Mouse (Mus musculus) intestine, embryonic 14.5 days (tissue): ENCODE data around the gene Col18a1. TPM values are rescaled to one million over a fixed set of nuclear protein-coding genes. Genes with fewer than 3 reads are reported as not detected.

Experiments
- ATAC-seq: fragments of 200-750 bp; cut with Nextera tagmentation; replicated peaks from 2 replicates; pipeline ENCODE4 v1.8.0; 2017; ENCODE audit warnings: low read depth, moderate number of reproducible peaks, moderate TSS enrichment, moderate library complexity; ENCODE audit not compliant: low FRiP score, low TSS enrichment
- DNase-seq: peaks from one replicate; pipeline ENCODE4 v3.0.0-alpha.2; 2018; ENCODE audit warnings: low spot score
- H3K27ac ChIP-seq: fragments of 300-500 bp; sonication (generic); 2 replicates; pipeline ENCODE4 v1.5.1; 2014; ENCODE audit warnings: low read depth, mild to moderate bottlenecking, control low read depth
- H3K27me3 ChIP-seq: fragments of 300-500 bp; sonication (generic); replicated peaks from 2 replicates; pipeline ENCODE4 v1.6.1; 2014; ENCODE audit warnings: low read length, control low read depth; ENCODE audit not compliant: control insufficient read depth, insufficient read depth
- H3K36me3 ChIP-seq: fragments of 300-500 bp; sonication (generic); 2 replicates; pipeline ENCODE4 v1.6.1; 2014; ENCODE audit warnings: low read length, control low read depth; ENCODE audit not compliant: control insufficient read depth, insufficient read depth
- H3K4me1 ChIP-seq: fragments of 300-500 bp; sonication (generic); replicated peaks from 2 replicates; pipeline ENCODE4 v1.6.1; 2014; ENCODE audit warnings: low read length, control low read depth, mixed read lengths; ENCODE audit not compliant: control insufficient read depth, insufficient read depth
- H3K4me2 ChIP-seq: fragments of 300-500 bp; sonication (generic); 2 replicates; pipeline ENCODE4 v1.6.1; 2014; ENCODE audit warnings: low read length
- H3K4me3 ChIP-seq: fragments of 300-500 bp; sonication (generic); 2 replicates; pipeline ENCODE4 v1.5.1; 2014; ENCODE audit warnings: low read depth, low read length, control low read depth, mixed read lengths
- H3K9ac ChIP-seq: fragments of 300-500 bp; sonication (generic); 2 replicates; pipeline ENCODE4 v1.6.1; 2014; ENCODE audit warnings: mild to moderate bottlenecking, low read length
- H3K9me3 ChIP-seq: fragments of 300-500 bp; sonication (generic); 2 replicates; pipeline ENCODE4 v1.6.1; 2016; ENCODE audit warnings: low read length, control low read depth; ENCODE audit not compliant: control insufficient read depth
- WGBS: fragments of 180-500 bp; shearing (Covaris S2); extraction: QIAGEN DNeasy Blood & Tissue Kit; methylation state at CpG from one replicate; pipeline ENCODE4 v1.1.7; 2014; 5-methylcytosine and 5-hydroxymethylcytosine counted together
- polyA plus RNA-seq: library from polyadenylated mRNA; unstranded; fragments of >200 nt; fragmentation: Nextera tagmentation; extraction: Ambion mirVana; gene quantifications from 2 replicates; pipeline ENCODE4 v1.2.1, GENCODE M21; 2014

Col18a1 gene
- polyA plus RNA-seq, 1 experiment from 2014 or later = 58.2 TPM

GRCm38 (mm10) chr10:77193495-77193894, 27.1 kb upstream of the Col18a1 start:
- Histone ChIP-seq H3K9me3 (no peaks in the 10 kb centered on the region), H3K36me3 (no peaks in the 10 kb centered on the region), H3K27me3 (no peaks in the 10 kb centered on the region), H3K4me1 (peaks cover 24% of the 10 kb centered on the region), H3K9ac (no peak overlapping the region), H3K4me3 (no peak overlapping the region), H3K27ac (no peak overlapping the region), H3K4me2 (no peak overlapping the region)
- ATAC-seq = no peak
- no peak for DNase-seq

GRCm38 (mm10) chr10:77192745-77193144, 26.4 kb upstream of the Col18a1 start:
- 74% methylated on average over 17 of the region's 17 CpGs for WGBS
- ATAC-seq = no peak
- Histone ChIP-seq H3K4me3 (no peak overlapping the region), H3K27ac (no peak overlapping the region), H3K27me3 (no peaks in the 10 kb centered on the region), H3K36me3 (no peaks in the 10 kb centered on the region), H3K4me2 (no peak overlapping the region), H3K9me3 (no peaks in the 10 kb centered on the region), H3K9ac (no peak overlapping the region), H3K4me1 (peaks cover 22% of the 10 kb centered on the region)
- DNase-seq = no peak

GRCm38 (mm10) chr10:77190967-77191915, 24.9 kb upstream of the Col18a1 start:
- Histone ChIP-seq H3K27ac (peak overlapping the region; percentile 43), H3K27me3 (no peaks in the 10 kb centered on the region), H3K9ac (no peak overlapping the region), H3K4me1 (peaks cover 17% of the 10 kb centered on the region), H3K4me3 (no peak overlapping the region), H3K4me2 (no peak overlapping the region), H3K9me3 (no peaks in the 10 kb centered on the region), H3K36me3 (no peaks in the 10 kb centered on the region)
- no peak for DNase-seq
- ATAC-seq = peak; percentile 78
- WGBS = 19% methylated on average over 10 of the region's 10 CpGs

- H3K4me2 ChIP-seq = no peak overlapping the region
- no peaks in the 10 kb centered on the region for H3K9me3 ChIP-seq
- H3K4me1 ChIP-seq = peaks cover 17% of the 10 kb centered on the region
- H3K4me3 ChIP-seq = no peak overlapping the region
- H3K27me3 ChIP-seq = no peaks in the 10 kb centered on the region
- DNase-seq (no peak), ATAC-seq (no peak; the same call in 1 of the 2 replicates)
- no peak overlapping the region for H3K27ac ChIP-seq
- H3K9ac ChIP-seq = no peak overlapping the region
- WGBS = 59% methylated on average over 7 of the region's 7 CpGs
- H3K36me3 ChIP-seq = no peaks in the 10 kb centered on the region
These were observed 21.1 kb upstream of the Col18a1 start for GRCm38 (mm10) chr10:77187427-77187826.

- WGBS = 69% methylated on average over 2 of the region's 3 CpGs
- H3K27ac ChIP-seq = no peak overlapping the region
- no peaks in the 10 kb centered on the region; the same call in 1 of the 2 replicates for H3K4me1 ChIP-seq
- peak; percentile 48 for DNase-seq
- ATAC-seq = no peak
- H3K4me3 ChIP-seq = no peak overlapping the region
- H3K9ac ChIP-seq = no peak overlapping the region
- H3K27me3 ChIP-seq = no peaks in the 10 kb centered on the region
- no peak overlapping the region for H3K4me2 ChIP-seq
- no peaks in the 10 kb centered on the region for H3K9me3 ChIP-seq
- H3K36me3 ChIP-seq = no peaks in the 10 kb centered on the region
These were observed 16.5 kb upstream of the Col18a1 start for GRCm38 (mm10) chr10:77182804-77183331.

- Histone ChIP-seq H3K4me3 (no peak overlapping the region), H3K27me3 (no peaks in the 10 kb centered on the region), H3K4me2 (no peak overlapping the region), H3K9me3 (no peaks in the 10 kb centered on the region), H3K9ac (no peak overlapping the region), H3K4me1 (no peaks in the 10 kb centered on the region), H3K27ac (no peak overlapping the region), H3K36me3 (no peaks in the 10 kb centered on the region)
- no peak for ATAC-seq
- peak; percentile 15 for DNase-seq
- 84% methylated on average over 3 of the region's 3 CpGs for WGBS
These were observed 13.8 kb upstream of the Col18a1 start for GRCm38 (mm10) chr10:77180110-77180509.

- WGBS = 72% methylated on average over 7 of the region's 7 CpGs
- Histone ChIP-seq H3K9me3 (no peaks in the 10 kb centered on the region), H3K36me3 (no peaks in the 10 kb centered on the region), H3K27ac (no peak overlapping the region), H3K4me3 (no peak overlapping the region), H3K4me2 (no peak overlapping the region), H3K9ac (no peak overlapping the region), H3K4me1 (no peaks in the 10 kb centered on the region), H3K27me3 (no peaks in the 10 kb centered on the region)
- ATAC-seq (no peak), DNase-seq (no peak)
These were observed 12.3 kb upstream of the Col18a1 start for GRCm38 (mm10) chr10:77178691-77179090.

GRCm38 (mm10) chr10:77170400-77170799, 4.1 kb upstream of the Col18a1 start:
- H3K36me3 ChIP-seq = no peaks in the 10 kb centered on the region
- H3K4me1 ChIP-seq = peaks cover 10% of the 10 kb centered on the region
- WGBS = 79% methylated on average over 6 of the region's 6 CpGs
- H3K9me3 ChIP-seq = no peaks in the 10 kb centered on the region
- no peak overlapping the region for H3K27ac ChIP-seq
- no peak overlapping the region for H3K4me3 ChIP-seq
- ATAC-seq = no peak
- DNase-seq = peak; percentile 49
- H3K9ac ChIP-seq = no peak overlapping the region
- H3K4me2 ChIP-seq = no peak overlapping the region
- H3K27me3 ChIP-seq = peaks cover 10% of the 10 kb centered on the region
